Mouse (Mus musculus) MEL (cell line): ENCODE measurements around the gene Rgs17.

Experiments used
- CHD2 ChIP-seq: IDR thresholded peaks from 2 replicates; pipeline ENCODE4 v1.6.1; 2011; ENCODE audit warnings: low read length, improper control_type of control experiment
- CTCF ChIP-seq, 3 experiments: IDR thresholded peaks in 2 of 3; conservative IDR thresholded peaks in 1 of 3; 2 replicates each; pipeline ENCODE4 v1.5.1; 2011 to 2012; ENCODE audit warnings: low read length in 3 of 3, low read depth in 2 of 3, mild to moderate bottlenecking in 2 of 3, improper control_type of control experiment in 1 of 3, inconsistent platforms in 1 of 3, mixed read lengths in 1 of 3, moderate library complexity in 1 of 3; ENCODE audit not compliant: control insufficient read depth in 1 of 3, insufficient read depth in 1 of 3, poor library complexity in 1 of 3, severe bottlenecking in 1 of 3
- EP300 ChIP-seq, 2 experiments: IDR thresholded peaks; 2 replicates each; pipeline ENCODE4 v1.6.1; 2011; ENCODE audit warnings: improper control_type of control experiment in 2 of 2, low read length in 2 of 2, low read depth in 1 of 2, mild to moderate bottlenecking in 1 of 2
- GATA1 ChIP-seq: IDR thresholded peaks from 2 replicates; pipeline ENCODE4 v1.6.1; 2011; ENCODE audit warnings: low read depth, low read length, improper control_type of control experiment
- MAX ChIP-seq: IDR thresholded peaks from 2 replicates; pipeline ENCODE4 v1.6.1; 2011; ENCODE audit warnings: low read length, improper control_type of control experiment
- NRF1 ChIP-seq: IDR thresholded peaks from 2 replicates; pipeline ENCODE4 v1.6.1; 2014; ENCODE audit warnings: low read depth, mild to moderate bottlenecking, inconsistent platforms, low read length, improper control_type of control experiment, moderate library complexity; ENCODE audit not compliant: poor library complexity, insufficient read depth, severe bottlenecking
- POLR2A ChIP-seq, 2 experiments: IDR thresholded peaks; 2 replicates each; pipeline ENCODE4 v1.6.1; 2011 to 2012; ENCODE audit warnings: low read length in 2 of 2, mild to moderate bottlenecking in 2 of 2, control low read depth in 1 of 2, improper control_type of control experiment in 1 of 2, low read depth in 1 of 2, moderate library complexity in 1 of 2; ENCODE audit not compliant: control insufficient read depth in 1 of 2, insufficient read depth in 1 of 2, poor library complexity in 1 of 2
- POLR2AphosphoS2 ChIP-seq: IDR thresholded peaks from 2 replicates; pipeline ENCODE4 v1.6.1; 2011; ENCODE audit warnings: low read length, improper control_type of control experiment
- TAL1 ChIP-seq: IDR thresholded peaks from 2 replicates; pipeline ENCODE4 v1.6.1; 2012; ENCODE audit warnings: mild to moderate bottlenecking, inconsistent platforms, low read length, moderate library complexity, mixed read lengths
- USF1 ChIP-seq: IDR thresholded peaks from 2 replicates; pipeline ENCODE4 v1.6.1; 2014; ENCODE audit warnings: low read depth, mild to moderate bottlenecking, inconsistent platforms, low read length, improper control_type of control experiment, moderate library complexity

DNA sequence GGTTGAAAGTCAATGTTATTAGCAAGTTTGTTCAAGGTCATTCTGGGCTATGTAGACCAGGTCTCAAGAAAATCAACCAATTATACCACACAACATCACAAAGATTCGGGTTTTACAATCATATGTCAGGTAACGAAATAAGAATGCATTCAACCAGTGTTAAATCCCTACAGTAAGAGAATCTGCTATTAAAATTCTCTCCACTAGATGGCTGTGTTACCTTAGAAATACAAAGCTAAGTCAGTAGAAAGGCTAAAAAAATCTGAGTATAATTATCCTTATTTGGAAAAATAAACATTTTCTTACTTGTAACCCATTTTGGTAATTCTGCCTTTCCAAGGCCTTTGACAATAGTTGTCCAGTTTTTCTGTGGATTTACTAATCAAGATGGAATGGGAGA, 75.3 kb downstream of the Rgs17 start:
- TF ChIP-seq NRF1 (no peak), CTCF (IDR thresholded peaks at IDR 0.05 in 2 of 3, conservative IDR thresholded peaks at IDR 0.05 in 1 of 3; ENCODE audit: control insufficient read depth in 1 of 3, insufficient read depth in 1 of 3, low read depth in 2 of 3, low read length in 3 of 3, poor library complexity in 1 of 3, severe bottlenecking in 1 of 3) (no peak), MAX (no peak), TAL1 (no peak), EP300 (IDR thresholded peaks at IDR 0.05; ENCODE audit: low read depth in 1 of 2, low read length in 2 of 2) (no peak), USF1 (no peak), POLR2A (IDR thresholded peaks at IDR 0.05; ENCODE audit: control insufficient read depth in 1 of 2, insufficient read depth in 1 of 2, low read depth in 1 of 2, low read length in 2 of 2, poor library complexity in 1 of 2) (no peak), GATA1 (no peak), POLR2AphosphoS2 (no peak), CHD2 (no peak)
